Mouse (Mus musculus) embryonic facial prominence, embryonic 11.5 days (tissue): ENCODE measurements around the gene Snd1. TPM values are rescaled to one million over a fixed set of nuclear protein-coding genes. Genes with fewer than 3 reads are reported as not detected.

Experiments
- ATAC-seq: fragments of 200-750 bp; cut with Nextera tagmentation; replicated peaks from 2 replicates; pipeline ENCODE4 v1.8.0; 2017; ENCODE audit warnings: low read depth; ENCODE audit not compliant: insufficient number of reproducible peaks, low FRiP score, low TSS enrichment
- DNase-seq: peaks from one replicate; pipeline ENCODE4 v3.0.0-alpha.2; 2015; ENCODE audit warnings: low spot score
- H3K27ac ChIP-seq: fragments of 300-500 bp; sonication (generic); replicated peaks from 2 replicates; pipeline ENCODE4 v1.5.1; 2014; ENCODE audit warnings: mild to moderate bottlenecking, low read depth, low read length, control low read depth
- H3K27me3 ChIP-seq: fragments of 300-500 bp; sonication (generic); 2 replicates; pipeline ENCODE4 v1.6.1; 2014; ENCODE audit warnings: mild to moderate bottlenecking, low read length, moderate library complexity, mixed read lengths; ENCODE audit not compliant: control insufficient read depth, insufficient read depth
- H3K36me3 ChIP-seq: fragments of 300-500 bp; sonication (generic); replicated peaks from 2 replicates; pipeline ENCODE4 v1.6.1; 2014; ENCODE audit warnings: low read depth, mild to moderate bottlenecking, low read length, moderate library complexity, mixed read lengths; ENCODE audit not compliant: control insufficient read depth, insufficient read depth
- H3K4me1 ChIP-seq: fragments of 300-500 bp; sonication (generic); 2 replicates; pipeline ENCODE4 v1.6.1; 2014; ENCODE audit warnings: low read length, mixed read lengths; ENCODE audit not compliant: control insufficient read depth, insufficient read depth
- H3K4me2 ChIP-seq: fragments of 300-500 bp; sonication (generic); 2 replicates; pipeline ENCODE4 v1.6.1; 2014; ENCODE audit warnings: low read depth, mild to moderate bottlenecking, control low read depth, low read length, moderate library complexity
- H3K4me3 ChIP-seq: fragments of 300-500 bp; sonication (generic); 2 replicates; pipeline ENCODE4 v1.5.1; 2014; ENCODE audit warnings: low read depth, low read length, control low read depth
- H3K9ac ChIP-seq: fragments of 300-500 bp; sonication (generic); replicated peaks from 2 replicates; pipeline ENCODE4 v1.6.1; 2014; ENCODE audit warnings: mild to moderate bottlenecking, control low read depth, low read length
- H3K9me3 ChIP-seq: fragments of 300-500 bp; sonication (generic); replicated peaks from 2 replicates; pipeline ENCODE4 v1.6.1; 2016; ENCODE audit warnings: mild to moderate bottlenecking, low read length, inconsistent platforms, mixed read lengths; ENCODE audit not compliant: control insufficient read depth
- WGBS: fragments of 180-500 bp; shearing (Covaris S2); extraction: QIAGEN DNeasy Blood & Tissue Kit; methylation state at CpG from one replicate; pipeline ENCODE4 v1.1.7; 2014; 5-methylcytosine and 5-hydroxymethylcytosine counted together
- polyA plus RNA-seq: library from polyadenylated mRNA; unstranded; fragments of >200 nt; fragmentation: Nextera tagmentation; extraction: Ambion mirVana; gene quantifications from 2 replicates; pipeline ENCODE4 v1.2.1, GENCODE M21; 2014

The Snd1 gene
- polyA plus RNA-seq, 1 experiment from 2014 or later, result 92.6 TPM

DNA sequence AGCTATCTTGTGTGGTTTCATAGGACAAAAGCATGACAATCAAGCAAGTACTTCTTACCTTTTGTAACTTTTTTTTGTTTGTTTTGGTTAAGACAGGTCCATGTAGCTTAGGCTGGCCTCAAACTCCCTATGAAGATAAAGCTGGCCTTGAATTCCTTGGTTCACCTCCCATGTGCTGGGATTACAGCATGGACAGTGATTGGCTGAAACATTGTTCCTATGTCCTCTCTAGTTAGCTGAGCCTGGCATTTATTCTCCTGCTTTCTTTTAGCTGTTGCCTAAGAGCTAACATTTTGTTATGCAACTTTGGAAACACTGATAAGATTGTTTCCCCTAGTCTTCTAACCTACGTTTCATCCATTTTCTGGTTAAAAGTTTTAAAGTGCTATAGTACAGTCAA, 262.7 kb downstream of the Snd1 start:
- WGBS, result 86% methylated on average over 1 of the region's 1 CpGs
- no peaks in the 10 kb centered on the region for H3K27me3 ChIP-seq
- H3K4me3 ChIP-seq, result no peak overlapping the region
- no peak for ATAC-seq
- no peak overlapping the region for H3K27ac ChIP-seq
- H3K9ac ChIP-seq, result no peak overlapping the region
- H3K4me1 ChIP-seq, result no peaks in the 10 kb centered on the region
- no peaks in the 10 kb centered on the region for H3K36me3 ChIP-seq
- H3K4me2 ChIP-seq, result no peak overlapping the region
- no peak for DNase-seq
- no peaks in the 10 kb centered on the region for H3K9me3 ChIP-seq

DNA sequence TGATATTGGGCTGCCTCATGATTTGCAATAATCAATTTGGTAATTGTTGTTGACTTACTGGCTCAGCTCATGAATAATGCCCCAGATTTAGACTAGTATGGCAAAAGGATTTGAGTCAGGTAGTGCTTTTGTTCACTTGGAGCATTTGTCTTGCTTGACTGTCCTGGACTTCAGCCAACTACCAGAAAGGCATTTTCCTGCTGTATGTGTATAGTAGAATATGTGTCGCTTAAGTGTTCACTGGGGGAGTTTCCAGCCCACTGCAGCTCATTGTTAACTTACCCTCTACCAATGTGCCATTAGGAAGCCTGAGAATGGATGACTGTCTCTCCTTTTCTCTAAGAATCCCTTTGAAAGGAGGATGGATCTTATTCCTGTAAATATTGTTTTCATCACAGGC, 268.6 kb downstream of the Snd1 start:
- H3K4me1 ChIP-seq, result no peaks in the 10 kb centered on the region
- H3K27ac ChIP-seq, result no peak overlapping the region
- no peak overlapping the region for H3K4me3 ChIP-seq
- no peak overlapping the region for H3K9ac ChIP-seq
- no peak overlapping the region for H3K4me2 ChIP-seq
- DNase-seq (no peak), ATAC-seq (no peak)
- 77% methylated on average over 1 of the region's 1 CpGs for WGBS
- no peaks in the 10 kb centered on the region for H3K27me3 ChIP-seq
- no peaks in the 10 kb centered on the region for H3K36me3 ChIP-seq
- H3K9me3 ChIP-seq, result no peaks in the 10 kb centered on the region

DNA sequence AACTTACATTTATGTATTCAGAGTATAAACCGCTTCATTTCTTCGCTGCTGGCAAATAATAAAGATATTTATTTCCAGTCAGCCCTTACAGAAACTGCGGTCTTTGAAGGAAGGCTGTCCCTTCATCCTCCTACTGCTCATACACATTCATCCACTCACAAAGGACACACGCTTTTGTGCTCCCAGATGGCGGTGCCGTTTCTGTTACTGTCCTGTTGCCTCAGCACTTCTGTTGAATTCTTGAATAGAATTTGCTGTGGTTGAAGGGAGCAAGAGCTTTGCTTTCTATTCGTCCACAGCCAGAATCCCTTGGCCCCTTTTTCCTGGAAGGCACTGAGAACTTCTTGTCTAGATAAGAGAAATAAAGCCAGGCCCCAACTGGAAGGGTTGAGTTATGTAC, 270.9 kb downstream of the Snd1 start:
- H3K9me3 ChIP-seq, result no peaks in the 10 kb centered on the region
- no peak overlapping the region for H3K9ac ChIP-seq
- ATAC-seq (no peak), DNase-seq (no peak)
- no peaks in the 10 kb centered on the region for H3K4me1 ChIP-seq
- no peaks in the 10 kb centered on the region for H3K27me3 ChIP-seq
- no peak overlapping the region for H3K27ac ChIP-seq
- no peak overlapping the region for H3K4me2 ChIP-seq
- H3K36me3 ChIP-seq, result no peaks in the 10 kb centered on the region
- WGBS, result 87% methylated on average over 7 of the region's 7 CpGs
- H3K4me3 ChIP-seq, result no peak overlapping the region

DNA sequence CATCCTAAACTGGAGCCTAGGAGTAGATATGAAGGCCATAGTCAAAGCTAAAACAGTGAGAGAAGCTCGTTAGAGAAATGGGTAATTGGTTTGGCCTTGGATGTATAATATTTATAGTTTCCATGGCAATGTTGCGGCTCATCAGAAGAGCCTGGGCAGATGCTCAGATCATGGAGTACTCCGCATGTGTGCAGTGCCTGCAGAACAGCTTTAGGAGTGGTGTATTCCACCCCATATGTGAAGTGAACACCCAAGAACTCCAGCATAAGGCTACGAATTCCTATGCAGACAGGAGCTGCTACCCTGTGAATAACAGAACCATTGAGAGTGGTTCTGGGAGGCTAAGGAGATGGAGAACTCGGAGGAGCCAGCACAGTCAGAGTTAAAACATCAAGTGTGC, 272.1 kb downstream of the Snd1 start:
- Histone ChIP-seq H3K4me3 (no peak overlapping the region), H3K36me3 (no peaks in the 10 kb centered on the region), H3K9ac (no peak overlapping the region), H3K27ac (no peak overlapping the region), H3K9me3 (no peaks in the 10 kb centered on the region), H3K27me3 (no peaks in the 10 kb centered on the region), H3K4me2 (no peak overlapping the region), H3K4me1 (no peaks in the 10 kb centered on the region)
- 87% methylated on average over 5 of the region's 5 CpGs for WGBS
- ATAC-seq (no peak), DNase-seq (no peak)

DNA sequence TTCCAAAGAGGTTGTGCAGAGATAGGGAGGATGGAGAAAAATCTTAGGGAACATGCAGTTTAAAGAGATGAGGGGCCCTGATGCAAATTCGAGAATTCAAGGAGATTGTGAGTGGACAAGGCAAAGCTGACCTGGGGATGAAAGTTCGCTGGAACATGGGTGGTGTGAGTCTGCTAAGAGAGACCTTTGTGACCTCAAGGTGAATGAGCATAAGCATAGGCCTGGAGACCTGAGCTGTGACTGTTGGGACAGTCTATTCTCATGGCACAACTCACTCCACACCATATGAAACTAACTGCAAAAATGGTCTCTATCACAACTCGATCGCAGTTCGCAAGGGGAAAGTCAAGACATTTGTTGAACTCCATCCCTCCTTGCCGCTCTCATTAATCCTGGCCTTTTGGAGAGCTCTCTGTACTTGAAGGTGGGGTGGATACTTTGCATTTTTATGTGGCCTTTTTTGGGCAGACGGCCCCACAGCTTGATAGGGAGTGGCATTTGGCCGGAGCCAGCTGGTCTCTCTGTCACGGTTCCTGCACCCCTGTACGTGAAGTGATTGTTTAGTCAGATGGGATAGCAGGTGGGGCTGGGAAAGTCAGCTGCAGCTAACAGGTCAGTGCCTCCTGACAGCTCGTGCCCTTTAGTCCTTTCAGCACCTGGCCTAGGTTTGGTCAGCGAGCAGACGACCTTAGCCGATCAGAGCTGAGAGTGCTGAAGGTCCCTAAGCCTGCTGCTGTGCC, 273.2 kb downstream of the Snd1 start:
- no peak overlapping the region for H3K4me2 ChIP-seq
- H3K27me3 ChIP-seq, result no peaks in the 10 kb centered on the region
- H3K4me1 ChIP-seq, result no peaks in the 10 kb centered on the region
- H3K27ac ChIP-seq, result no peak overlapping the region
- no peaks in the 10 kb centered on the region for H3K36me3 ChIP-seq
- H3K9me3 ChIP-seq, result no peaks in the 10 kb centered on the region
- 66% methylated on average over 14 of the region's 14 CpGs for WGBS
- no peak overlapping the region for H3K9ac ChIP-seq
- ATAC-seq (no peak), DNase-seq (no peak)
- no peak overlapping the region for H3K4me3 ChIP-seq

DNA sequence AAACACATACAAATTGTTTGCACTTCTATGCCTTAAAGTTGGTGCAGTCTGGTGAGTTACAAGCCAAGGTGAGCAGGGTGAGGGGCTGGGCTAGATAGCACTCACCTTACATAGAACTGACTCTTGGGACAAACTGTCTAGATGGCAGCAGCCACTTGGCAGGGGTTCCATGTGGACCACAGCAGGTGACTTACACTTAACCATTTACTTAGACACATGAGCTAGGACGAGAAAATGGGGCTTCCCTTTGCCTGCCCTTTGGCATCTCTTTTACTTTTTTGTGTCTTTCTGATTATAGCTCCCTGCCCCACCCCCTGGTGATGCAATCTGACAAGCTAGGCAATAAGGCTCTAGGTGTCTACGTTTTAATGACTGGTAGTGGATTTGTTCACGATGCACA, 274.3 kb downstream of the Snd1 start:
- 77% methylated on average over 3 of the region's 3 CpGs for WGBS
- H3K36me3 ChIP-seq, result no peaks in the 10 kb centered on the region

DNA sequence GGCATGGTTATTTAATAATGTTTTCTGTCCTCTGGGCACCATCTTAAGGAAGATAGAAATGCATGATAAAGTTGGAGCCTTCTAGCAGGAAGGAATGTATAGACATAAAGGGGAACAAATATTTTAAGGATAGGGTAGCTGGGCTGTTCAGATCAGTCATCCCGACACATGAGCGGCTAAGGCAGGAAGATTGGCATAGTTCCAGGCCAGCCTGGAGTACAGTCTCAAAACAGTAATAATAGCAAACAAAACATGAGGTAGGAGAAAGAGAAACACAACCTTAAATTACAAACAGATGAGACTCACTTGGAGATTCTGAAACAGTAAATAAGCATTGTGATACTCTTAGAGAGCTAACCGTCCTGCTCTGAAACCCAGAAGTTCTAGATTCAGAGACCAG, 276.2 kb downstream of the Snd1 start:
- Histone ChIP-seq H3K4me2 (no peak overlapping the region), H3K27ac (no peak overlapping the region), H3K36me3 (no peaks in the 10 kb centered on the region), H3K9ac (no peak overlapping the region), H3K4me3 (no peak overlapping the region), H3K4me1 (no peaks in the 10 kb centered on the region), H3K9me3 (no peaks in the 10 kb centered on the region), H3K27me3 (no peaks in the 10 kb centered on the region)
- DNase-seq (no peak), ATAC-seq (no peak)
- 68% methylated on average over 3 of the region's 3 CpGs for WGBS

More for the DNA sequence above, 274.3 kb downstream of the Snd1 start:
- DNase-seq (no peak), ATAC-seq (no peak)
- Histone ChIP-seq H3K4me1 (no peaks in the 10 kb centered on the region), H3K27ac (no peak overlapping the region), H3K27me3 (no peaks in the 10 kb centered on the region), H3K4me2 (no peak overlapping the region), H3K4me3 (no peak overlapping the region), H3K9ac (no peak overlapping the region), H3K9me3 (no peaks in the 10 kb centered on the region)

DNA sequence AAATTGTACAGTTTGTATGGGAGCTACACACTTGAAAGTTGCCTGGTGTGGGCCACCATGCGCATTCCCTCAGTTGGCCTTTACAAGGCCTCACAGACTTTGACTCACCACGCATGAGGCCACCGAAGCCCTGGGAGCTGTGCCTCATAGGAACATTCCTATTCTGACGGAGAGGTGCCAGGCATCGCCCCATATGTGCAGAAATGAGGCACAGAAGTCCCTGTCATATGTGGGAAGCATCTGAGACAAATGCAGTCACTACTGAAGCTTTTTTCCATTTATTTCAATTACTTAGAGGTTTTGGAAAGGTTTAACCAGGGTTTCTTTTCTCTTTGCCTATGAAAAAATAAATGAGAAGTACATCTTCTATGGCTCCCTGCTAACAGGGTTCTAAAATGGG, 278.3 kb downstream of the Snd1 start:
- ATAC-seq, result no peak

More for the DNA sequence above, 278.3 kb downstream of the Snd1 start:
- no peaks in the 10 kb centered on the region for H3K36me3 ChIP-seq
- H3K27ac ChIP-seq, result no peak overlapping the region
- no peaks in the 10 kb centered on the region for H3K9me3 ChIP-seq
- no peak overlapping the region for H3K4me2 ChIP-seq
- no peak for DNase-seq
- H3K27me3 ChIP-seq, result no peaks in the 10 kb centered on the region
- WGBS, result 87% methylated on average over 5 of the region's 5 CpGs
- no peak overlapping the region for H3K9ac ChIP-seq
- H3K4me1 ChIP-seq, result no peaks in the 10 kb centered on the region
- no peak overlapping the region for H3K4me3 ChIP-seq
